Mouse (Mus musculus): ENCODE results near the gene C2cd2l. TPM values are rescaled to one million over a fixed set of nuclear protein-coding genes. Genes with fewer than 3 reads are reported as not detected.
"Not testable (repeated sequence)": the region's sequence is repeated elsewhere in the genome, so short reads cannot be mapped to it uniquely, and the experiment has no call there.

Gene C2cd2l
- total RNA-seq, 4 experiments from 2014 or later, result 10.4 to 18.9 (median 15.2) TPM

DNA sequence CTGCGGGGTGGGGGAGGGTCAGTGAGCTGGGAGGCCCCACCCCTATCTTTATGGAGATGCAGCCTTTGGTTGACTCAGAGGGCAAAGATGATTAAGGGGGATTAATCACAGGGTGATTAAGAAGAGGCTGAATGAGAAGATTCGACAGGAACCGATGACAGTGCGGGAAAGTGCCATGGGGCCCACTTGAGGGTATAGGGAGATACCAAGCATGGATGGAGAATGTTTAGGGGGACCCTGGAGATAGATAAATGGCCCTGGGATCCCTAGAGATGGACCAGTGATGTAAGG lies 5.9 kb downstream of the C2cd2l start:
- no peak for DNase-seq (ENCODE audit: low spot score in 2 of 2)

DNA sequence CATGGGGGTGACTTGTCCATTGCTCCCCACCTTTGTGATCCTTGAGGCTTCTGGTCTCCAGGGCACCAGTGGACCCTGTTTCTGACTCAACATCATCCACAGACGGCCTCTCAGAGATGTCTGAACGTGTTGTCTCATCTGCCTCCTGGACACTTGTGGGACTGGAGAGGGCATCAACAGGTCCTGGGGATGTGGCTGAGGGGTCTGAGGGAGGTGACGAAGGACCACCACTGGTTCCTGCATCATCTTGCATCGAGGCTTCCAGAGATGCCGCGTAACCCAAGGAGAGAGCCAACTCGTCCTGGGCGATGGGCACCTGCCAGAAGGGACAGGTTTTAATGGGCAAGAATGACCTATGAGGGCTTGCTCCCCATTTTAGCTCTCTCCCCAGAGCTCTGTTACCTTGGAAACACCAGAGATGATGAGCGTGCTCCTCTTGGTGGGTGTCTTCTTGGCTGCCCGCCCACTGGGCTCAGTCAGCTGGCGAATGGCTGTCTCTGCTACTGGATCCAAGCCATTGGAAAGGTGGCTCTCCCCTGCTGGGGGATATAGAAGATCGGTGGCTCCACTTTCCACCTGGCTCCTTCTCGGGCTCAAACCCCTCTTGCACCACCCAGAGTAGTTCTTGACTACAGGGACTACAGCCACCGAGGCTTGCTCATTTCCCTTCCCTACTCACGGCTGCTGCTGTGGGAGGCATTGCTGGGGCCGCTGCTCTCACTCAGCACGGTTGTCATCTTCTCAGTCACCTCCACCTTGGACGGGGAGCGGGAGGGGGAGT lies 6.4 kb downstream of the C2cd2l start:
- no peak for DNase-seq (ENCODE audit: low spot score in 2 of 2)

DNA sequence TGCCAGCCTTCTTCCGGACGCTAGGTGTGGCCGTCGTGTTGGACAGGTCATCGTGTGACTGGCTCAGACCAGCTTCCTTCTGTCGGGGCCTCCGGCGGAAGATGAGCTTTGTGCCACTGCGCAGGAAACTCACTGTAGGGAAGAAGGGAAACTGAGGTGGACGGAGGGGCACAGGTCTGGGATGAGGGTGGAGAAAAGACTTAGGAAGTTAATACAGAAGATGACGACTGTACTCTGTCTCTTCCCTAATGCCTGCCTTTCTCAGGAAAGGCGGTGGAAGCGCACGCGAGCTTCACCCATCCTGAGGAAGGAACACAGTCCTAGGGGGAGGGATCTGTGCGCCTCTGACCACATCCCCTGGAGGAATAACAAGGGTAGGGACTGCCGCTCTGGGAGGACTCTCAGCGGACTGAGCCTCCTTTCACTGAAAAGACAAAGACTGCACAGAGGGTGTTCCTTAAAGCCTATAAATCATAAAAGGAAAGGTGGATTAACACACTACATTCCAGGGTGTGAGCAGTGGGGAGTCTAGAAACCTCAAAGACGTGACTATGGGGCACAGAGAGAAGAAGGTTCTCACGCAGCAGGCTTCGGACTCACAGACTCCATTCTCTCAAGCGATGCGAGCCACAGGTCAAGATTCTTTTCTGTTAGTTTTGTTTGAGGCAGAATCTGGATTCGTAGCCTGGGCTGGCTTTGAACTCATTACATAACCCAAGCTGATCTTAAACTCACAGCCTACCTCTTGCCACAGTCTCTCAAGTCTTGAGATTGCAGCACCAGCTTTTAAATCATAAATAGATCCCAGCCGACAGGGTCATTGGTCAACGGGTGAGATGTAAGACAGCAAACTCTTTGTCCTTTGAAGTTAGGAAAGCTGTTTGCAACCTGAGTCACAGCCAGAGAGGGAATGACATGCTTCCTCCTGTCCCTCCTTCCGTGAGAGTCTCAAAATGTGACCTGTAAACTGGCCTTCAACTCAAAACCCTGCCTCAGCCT lies 8.7 kb downstream of the C2cd2l start:
- DNase-seq (ENCODE audit: low spot score in 2 of 2), result no peak

DNA sequence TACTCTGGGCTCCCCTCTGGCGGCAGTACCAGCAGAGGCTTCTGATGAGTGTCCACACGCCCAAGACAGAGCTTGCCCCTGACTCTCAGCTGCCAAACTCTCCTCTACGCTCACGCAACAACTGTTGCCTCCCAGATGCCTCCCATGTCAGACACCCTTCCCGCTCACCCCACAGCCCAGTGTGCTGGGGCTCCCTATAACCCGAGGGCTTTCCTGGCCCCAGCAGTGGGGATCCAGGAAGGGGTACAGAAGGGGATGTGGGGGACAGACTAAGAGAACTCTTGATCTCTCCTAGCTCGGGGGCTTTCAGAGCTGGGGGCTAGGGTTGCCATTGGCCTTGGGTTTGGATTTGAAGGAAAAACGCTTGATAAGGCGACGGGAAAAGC lies 9.3 kb downstream of the C2cd2l start:
- DNase-seq (ENCODE audit: low spot score in 2 of 2), result no peak

DNA sequence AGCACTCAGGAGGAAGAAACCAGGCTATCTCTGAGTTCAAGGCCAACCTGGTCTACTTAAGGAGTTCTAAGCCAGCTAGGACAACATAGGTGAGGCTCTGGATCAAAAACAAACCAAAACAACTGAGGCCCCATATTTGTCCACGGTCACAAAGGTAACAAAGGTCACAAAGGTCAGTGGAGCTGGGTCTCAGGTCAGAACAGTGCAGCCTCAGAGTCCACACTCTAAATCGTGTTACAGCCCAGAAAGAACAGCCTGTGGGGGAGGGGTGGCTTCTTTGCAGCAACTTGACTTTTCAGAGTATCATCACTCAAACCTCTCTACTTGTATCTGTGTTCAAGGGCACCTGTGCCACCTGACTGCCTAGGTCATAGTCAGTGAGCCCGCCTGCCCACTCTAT lies 10.3 kb downstream of the C2cd2l start:
- DNase-seq (ENCODE audit: low spot score in 2 of 2), result no peak

DNA sequence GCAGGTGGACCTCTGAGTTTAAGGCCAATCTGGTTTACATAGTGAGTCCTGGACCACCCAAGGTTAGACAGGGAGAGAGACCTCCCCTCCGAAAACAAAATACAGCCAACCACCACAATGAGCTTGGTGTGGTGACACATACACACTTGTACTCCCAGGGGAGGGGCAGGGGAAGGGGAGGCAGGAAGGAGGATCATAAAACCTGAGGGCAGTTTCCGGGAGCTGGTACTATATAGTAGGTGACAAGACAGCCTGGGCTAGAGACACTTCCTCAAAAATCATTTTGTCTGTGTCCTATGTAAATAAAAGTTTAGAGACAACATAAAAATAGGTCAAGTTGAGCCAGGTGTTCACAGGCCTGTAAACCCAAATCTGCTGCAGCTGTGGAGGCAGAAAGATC lies 12.8 kb downstream of the C2cd2l start:
- DNase-seq (ENCODE audit: low spot score in 2 of 2), result no peak

DNA sequence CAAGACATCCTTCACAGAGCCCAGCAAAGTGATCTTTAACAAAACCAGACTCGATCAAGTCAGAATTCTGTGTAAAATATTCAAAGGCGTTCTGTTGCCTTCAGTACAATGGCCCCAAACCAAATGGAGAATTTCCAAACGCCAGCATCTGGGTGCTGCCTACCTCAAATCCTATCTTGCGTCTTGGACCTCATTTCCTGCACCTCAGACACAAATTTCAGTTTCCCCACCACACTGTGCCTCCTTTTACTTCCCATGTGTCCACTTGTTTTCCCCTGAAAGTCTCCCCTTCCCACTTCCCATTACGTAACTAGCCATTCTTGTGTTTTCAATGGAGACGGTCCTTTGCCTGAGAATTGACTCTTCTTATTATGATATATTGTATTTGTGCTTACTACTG lies 13.6 kb downstream of the C2cd2l start:
- no peak for DNase-seq (ENCODE audit: low spot score in 2 of 2)

DNA sequence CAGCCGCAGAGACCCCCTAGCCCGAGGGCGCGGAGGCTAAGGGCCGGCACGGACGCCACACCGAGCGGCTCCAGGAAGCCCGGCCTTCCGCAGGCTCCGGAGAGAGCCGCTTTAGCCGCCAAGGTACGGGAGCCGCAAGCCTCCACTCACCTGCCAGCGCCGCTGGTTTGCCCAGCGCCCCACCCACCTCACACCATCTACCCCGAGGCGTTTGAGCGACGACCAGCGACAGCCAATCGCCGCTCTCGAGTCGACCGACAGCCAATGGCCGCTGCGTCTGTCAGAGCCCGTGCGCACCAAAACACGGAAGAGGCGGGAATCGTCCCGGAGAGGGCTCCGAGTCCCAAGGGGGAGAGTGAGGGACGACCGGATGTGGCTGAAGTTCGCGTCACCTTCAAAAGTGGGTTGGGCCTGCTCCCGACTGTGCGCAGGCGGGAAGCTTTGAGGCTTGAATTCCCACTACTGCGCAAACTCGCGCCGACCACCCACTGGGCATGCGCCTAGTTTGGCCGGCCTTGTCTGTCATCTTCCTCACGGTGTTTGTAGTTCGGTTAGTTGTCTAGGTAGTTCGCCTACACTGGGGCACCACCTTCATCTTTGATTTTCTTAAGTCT lies 14.5 kb downstream of the C2cd2l start, which contains the start of gene Hinfp:
Hinfp (minus strand) TSS at position 206 of the 614 bp plus-strand sequence.
- peak; percentile 95 to 98 for DNase-seq (ENCODE audit: low spot score in 2 of 2)

DNA sequence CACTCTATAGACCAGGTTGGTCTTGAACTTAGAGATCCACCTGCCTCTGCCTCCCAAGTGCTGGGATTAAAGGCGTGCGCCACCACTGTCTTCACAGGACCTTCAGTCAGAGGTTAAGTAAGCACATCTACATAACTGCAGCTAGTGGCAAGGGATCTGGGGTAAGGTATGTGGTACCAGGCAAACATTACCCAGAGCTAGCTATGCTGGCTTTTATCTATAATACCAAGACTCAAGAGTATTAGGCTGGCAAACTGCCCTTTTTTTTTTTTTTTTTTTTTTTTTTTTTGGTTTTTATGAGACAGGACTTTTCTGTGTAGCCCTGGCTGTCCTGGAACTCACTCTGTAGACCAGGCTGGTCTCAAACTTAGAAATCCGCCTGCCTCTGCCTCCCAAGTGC lies 20.1 kb downstream of the C2cd2l start:
- DNase-seq (ENCODE audit: low spot score in 2 of 2), result not testable (repeated sequence)

DNA sequence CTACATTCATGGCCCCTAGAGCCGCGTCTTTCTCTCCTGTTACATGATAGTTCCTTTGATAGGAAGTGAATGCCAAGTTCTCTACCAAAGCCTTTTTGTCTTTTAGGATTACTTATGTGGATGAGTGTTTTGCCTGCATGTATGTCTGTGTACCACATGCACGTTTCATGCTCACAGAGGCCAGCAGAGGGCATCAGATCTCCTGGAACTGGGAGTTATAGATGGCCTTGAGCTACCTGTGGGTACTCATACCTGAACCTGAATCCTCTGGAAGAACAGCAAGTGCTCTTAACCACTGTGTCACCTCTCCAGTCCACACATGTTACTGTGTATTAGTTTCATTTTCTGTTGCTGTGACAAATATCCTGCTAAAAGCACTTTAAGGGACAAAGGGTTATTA lies 27.6 kb downstream of the C2cd2l start:
- no peak for DNase-seq (ENCODE audit: low spot score in 2 of 2)

DNA sequence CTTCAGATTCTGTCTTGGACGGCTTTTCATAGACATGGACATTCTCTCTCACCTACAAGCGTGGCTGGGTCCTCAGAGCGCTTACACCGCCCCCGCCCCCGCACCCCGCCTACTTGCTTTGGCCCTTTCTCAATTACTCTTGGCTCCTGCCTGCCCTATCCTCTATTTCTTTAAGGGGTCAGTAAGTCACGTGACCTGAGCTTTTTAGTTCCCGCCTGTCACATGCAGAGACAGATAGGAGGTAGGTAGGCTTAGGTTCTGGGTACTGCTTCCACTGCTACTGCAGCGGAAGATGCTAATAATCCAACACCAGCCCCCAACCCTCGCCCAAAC lies 31.2 kb downstream of the C2cd2l start:
- DNase-seq (ENCODE audit: low spot score in 2 of 2), result no peak

DNA sequence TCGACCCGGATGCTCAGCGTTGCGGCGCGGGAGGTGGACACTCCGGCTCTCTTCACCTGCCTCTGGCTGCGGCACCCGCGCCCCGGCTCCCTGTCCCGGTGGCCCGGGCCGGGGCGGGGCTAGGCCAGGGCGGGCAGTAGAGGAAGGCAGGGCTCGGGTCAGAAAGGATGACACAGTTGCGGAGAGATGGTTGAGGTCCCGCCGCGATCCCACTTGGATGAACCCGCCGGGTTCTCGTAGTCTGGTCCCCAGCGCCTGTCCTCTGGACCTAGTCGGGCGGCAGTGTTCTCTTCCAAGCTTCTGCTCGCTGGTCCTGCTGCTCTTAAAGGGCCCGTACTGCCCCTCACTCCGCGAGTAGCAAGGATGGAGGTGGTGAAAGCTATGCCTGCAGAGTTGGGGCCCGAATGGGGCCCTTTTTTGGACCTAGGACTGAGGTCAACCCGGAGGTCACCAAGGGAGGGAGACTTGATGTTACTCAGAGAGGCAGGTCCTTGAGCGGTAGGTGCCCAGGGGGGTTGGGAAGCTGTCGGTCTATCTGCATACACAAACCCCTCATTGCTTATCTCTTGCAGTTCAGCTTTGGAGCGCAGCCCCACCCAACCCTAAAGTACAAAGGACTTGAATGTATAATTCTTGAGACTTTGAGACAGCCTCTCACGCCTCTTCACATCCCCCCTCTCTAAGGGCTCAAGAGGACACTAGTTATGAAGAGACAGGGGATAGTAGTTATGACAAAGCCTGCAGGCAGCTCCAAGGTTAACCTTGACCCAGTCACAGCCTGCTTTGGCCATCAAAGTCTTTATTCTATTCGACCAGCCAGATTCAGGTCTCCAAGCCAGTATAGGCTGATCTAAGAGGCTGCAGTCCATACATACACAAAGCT lies 31.8 kb downstream of the C2cd2l start, which contains the start of gene Abcg4:
Abcg4 (minus strand) TSS at position 540 of the 883 bp plus-strand sequence.
- DNase-seq (ENCODE audit: low spot score in 2 of 2), result no peak

DNA sequence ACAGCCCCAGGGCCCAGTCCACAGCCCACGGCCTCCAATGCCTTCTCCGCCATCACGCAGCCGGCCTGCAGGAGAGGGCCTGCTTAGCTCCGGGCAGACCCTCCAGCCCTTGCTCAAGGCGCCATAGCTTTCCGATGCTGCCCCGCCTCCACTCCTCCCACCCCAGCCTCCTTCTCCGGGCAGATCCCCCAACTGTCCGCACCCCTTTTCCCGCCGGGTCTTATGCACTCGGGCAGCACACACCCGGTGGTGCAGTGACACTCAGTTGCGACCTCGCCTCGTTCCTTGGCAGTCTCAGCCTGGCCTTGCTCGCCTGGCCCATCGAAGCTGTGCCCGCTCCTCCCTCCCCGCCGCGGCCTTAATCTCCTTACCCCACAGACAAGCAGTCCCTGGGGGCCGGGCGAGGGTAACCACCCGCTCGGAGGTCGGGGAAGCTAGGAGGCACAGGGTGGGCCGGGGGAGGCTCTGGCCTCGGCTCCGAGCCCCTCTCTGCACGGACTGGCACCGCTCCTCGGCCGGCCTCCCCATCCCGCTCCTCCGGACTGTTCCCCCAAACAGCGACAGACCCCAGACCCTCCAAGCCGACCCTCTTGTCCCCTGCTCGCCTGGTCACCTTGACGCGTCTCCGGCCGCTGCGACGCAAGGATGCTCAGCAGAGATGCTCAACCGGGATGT lies 32.5 kb downstream of the C2cd2l start:
- DNase-seq (ENCODE audit: low spot score in 2 of 2), result no peak

DNA sequence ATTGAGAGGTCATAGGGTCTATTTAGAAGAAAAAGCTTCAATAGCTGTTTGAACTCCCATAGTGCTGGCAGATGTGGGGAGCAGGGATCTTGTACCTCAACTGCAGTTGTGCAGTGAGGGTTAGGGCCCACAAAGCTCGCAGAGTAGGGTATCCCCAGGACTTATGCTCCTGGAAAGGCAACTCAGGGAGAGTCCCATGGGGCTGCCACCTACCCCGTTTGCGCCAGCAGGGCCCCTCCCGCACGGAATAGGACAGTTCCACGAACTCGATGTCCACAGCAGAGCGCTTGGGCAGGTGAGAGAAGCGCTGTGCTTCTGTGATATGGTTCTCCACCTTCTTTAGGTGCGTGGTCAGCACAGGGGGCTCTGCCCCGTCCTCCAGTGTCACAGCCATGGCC lies 33.1 kb downstream of the C2cd2l start:
- no peak for DNase-seq (ENCODE audit: low spot score in 2 of 2)

DNA sequence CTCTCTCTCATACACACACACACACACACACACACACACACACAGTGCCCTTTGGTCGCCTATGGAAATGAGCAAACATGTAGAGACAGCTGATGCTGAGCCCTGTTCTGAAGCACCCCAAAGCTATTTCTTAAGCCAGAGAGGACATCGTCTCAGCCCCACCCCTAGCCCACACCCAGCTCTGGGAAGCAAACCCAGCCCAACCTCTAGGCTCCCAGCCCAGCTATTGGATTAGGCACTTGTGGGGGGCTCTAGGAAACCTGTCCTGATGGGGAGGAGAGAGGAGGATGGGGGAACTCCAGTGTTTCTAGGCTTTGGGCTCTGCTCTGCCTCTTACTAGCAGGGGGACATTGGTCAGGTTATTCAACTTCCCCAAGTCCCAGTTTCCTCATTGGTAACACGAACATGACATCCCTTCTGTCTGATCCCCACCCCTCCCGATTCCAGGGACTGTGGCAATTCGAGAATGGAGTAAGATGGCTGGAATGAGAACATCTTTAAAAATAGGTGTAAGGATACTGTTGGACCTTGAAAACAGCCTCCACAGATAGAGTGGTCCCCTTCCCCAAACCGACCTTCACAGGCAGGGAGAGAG lies 33.7 kb downstream of the C2cd2l start:
- DNase-seq (ENCODE audit: low spot score in 2 of 2), result no peak

DNA sequence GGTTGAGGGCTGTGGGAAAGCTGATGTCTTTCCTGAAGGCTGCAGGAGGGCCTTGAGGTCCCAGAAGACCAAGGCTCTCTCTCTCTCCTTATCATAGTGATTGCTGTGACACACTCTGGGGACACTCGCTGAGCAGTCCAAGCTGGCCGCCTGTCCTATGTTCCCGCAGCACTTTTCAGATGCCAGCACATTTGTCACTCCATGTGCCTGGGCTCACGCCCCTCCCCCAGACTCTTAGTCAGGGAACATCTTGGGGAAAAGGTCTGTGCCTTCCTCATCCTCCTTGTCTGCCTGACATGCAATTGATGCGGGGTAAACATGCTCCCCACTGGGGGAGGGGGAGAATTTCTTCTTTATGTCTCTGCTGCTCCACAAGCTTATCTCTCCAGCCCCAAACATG lies 36.9 kb downstream of the C2cd2l start:
- DNase-seq (ENCODE audit: low spot score in 2 of 2), result no peak

DNA sequence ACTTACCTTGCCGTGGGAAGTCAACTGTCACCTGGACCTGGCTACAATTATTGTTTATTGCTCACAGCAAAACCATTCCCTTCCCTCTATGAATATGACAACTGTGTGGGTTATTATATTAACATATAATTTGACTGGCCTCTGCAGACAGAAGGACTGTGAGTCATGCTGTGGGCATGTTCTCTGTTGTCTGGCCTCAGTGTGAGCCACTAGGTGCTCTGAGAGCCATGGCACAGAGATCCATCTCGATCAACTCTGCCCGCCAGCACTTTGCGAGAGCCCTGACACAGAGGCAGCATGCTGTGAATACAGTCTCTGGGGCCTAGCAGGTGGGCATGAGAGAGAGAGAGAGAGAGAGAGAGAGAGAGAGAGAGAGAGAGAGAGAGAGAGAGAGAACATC lies 50.1 kb downstream of the C2cd2l start:
- DNase-seq (ENCODE audit: low spot score in 2 of 2), result no peak

DNA sequence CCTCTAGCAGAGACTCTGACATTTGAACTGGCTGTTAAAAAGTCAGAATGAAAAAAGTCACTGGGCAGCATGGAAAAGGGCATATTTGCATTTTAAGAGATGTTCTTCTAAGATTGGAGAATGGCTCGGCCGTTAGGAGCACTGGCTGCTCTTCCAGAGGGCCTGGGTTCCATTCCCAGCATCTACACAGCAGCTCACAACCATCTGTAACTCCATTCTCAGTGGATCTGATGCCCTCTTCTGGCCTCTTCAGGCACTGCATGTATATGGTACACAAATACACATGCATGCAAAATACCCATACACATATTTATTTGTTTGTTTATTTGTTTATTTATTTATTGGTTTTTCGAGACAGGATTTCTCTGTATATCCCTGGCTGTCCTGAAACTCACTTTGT lies 51.0 kb downstream of the C2cd2l start:
- DNase-seq (ENCODE audit: low spot score in 2 of 2), result no peak

DNA sequence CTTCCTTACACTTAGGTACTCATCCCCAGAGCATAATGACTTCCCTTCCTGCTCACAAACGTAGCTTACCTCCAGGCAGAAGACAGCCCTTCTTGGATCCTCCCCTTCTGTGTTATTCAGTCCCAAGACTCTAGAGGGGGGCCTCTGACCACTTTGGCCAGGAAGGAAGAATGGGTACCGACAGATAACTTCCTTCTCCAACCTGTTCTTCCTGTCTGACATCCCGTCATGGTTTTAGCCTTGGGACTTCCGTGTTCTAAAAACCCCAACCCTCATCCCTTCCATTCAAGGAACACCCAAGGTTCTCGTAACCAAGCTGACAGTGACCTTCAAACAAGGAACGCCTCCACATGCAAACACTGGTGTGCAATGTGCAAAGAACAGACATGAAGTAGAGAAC lies 51.7 kb downstream of the C2cd2l start, which contains the start of gene Nlrx1:
Nlrx1 (minus strand) TSS at position 168 of the 400 bp plus-strand sequence.
- DNase-seq (ENCODE audit: low spot score in 2 of 2), result no peak

DNA sequence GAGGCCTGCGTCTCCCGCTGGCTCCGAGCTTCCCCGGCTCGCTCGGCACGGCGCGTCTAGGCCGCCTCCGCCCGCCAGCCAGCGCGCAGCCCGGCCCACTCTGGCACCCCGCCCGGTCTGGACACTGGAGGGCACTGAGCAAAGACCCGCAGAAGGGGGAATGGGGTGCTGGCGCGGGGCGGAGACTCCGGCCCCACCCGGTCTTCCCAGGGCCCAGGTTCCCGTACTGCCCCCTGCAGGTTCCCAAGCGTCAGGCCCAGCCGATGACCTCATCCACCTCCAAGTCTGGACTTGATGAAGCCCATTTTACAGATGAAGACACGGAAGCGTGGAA lies 52.1 kb downstream of the C2cd2l start:
- DNase-seq (ENCODE audit: low spot score in 2 of 2), result peak; percentile 78 to 87
